Mouse (Mus musculus): ENCODE data around the gene Pars2. TPM values are rescaled to one million over a fixed set of nuclear protein-coding genes. Genes with fewer than 3 reads are reported as not detected.

The Pars2 gene
- polyA plus RNA-seq, 1 experiment: 4.7 TPM

DNA sequence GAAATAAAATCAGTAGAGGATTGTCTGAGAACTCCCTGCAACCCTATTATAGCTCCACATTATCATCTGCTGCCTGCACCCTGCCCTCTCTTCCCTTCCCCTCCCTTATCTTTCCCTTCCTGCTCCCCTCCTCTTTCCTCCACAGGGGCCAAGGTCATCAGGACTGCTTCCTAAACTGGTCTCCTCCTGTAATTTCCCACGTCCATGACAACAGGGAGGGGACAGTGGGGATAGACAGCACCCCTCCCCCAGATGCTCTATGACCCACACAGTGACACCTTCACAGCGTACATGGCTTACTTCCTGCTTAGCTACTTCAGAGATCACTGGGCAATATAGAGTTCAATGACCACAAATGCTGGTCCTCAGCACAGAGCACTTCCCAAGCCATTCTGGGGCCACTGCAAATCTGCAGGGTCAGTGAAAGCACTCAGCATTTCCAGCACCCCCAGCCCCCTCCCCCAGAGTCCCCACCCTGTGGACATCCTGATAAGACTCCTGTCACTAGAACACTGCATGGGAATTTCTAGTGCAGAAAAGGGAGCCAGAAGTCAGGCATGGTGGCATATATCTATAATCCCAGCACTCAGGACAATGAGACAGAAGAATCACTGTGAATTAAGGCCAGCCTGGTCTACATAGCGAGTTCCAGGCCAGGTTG, 37.9 kb downstream of the Pars2 start:
- TF ChIP-seq MYOG (IDR thresholded peaks at IDR 0.05; ENCODE audit: control insufficient read depth in 1 of 3, insufficient read depth in 1 of 3, insufficient read length in 2 of 3, low read depth in 2 of 3): no peak
- no peak for TF ChIP-seq E2F4 (IDR thresholded peaks at IDR 0.05; ENCODE audit: insufficient read depth)
- TF ChIP-seq SRF (IDR thresholded peaks at IDR 0.05; ENCODE audit: control insufficient read depth, insufficient read length, low read depth): no peak
- no peaks in the 10 kb centered on the region for H3K36me3 ChIP-seq (ENCODE audit: control insufficient read depth, insufficient read depth)
- H3K79me2 ChIP-seq (ENCODE audit: control insufficient read depth, insufficient read depth): no peaks in the 10 kb centered on the region
- no peak overlapping the region for H3K4me3 ChIP-seq
- no peak overlapping the region for H3ac ChIP-seq (ENCODE audit: control insufficient read depth, insufficient read length)
- H3K4me2 ChIP-seq (ENCODE audit: low read depth): no peak overlapping the region
- H3K27me3 ChIP-seq (ENCODE audit: control insufficient read depth, insufficient read depth, insufficient read length): peaks cover 27% of the 10 kb centered on the region

DNA sequence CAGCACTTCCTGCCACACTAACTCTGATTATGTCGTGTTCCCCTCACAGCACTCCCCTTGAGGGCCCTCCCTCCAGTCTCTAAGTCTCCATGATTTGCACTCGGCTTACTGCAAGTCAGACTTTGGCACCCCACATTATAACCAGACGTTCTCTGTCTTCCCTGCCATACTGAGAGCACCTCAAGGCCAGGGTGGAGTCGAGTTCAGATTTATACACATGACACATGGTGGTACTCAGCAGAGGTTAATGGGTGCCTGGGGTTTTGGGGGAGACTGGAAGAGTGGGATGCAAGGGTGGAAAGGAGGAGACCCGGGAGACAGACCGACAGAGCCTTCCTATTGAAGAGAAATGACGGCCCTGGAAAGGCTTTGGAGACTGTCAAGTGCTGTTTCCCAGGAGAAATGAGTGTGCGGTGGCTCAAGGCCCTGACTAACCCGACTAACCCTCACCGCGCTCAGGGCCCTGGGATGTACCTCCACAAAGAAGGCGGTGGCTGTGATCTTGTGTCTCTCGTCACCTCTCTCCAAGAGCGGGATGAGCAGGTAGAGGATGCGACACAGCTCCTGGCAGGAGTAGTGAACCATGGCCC, 43.1 kb downstream of the Pars2 start:
- Histone ChIP-seq H3ac (ENCODE audit: control insufficient read depth, insufficient read length) (no peak overlapping the region), H3K36me3 (ENCODE audit: control insufficient read depth, insufficient read depth) (no peaks in the 10 kb centered on the region), H3K27me3 (ENCODE audit: control insufficient read depth, insufficient read depth, insufficient read length) (peaks cover 43% of the 10 kb centered on the region), H3K4me3 (no peak overlapping the region), H3K4me2 (ENCODE audit: low read depth) (no peak overlapping the region), H3K79me2 (ENCODE audit: control insufficient read depth, insufficient read depth) (no peaks in the 10 kb centered on the region)
- TF ChIP-seq REST (IDR thresholded peaks at IDR 0.05; ENCODE audit: insufficient read depth, insufficient read length): no peak
- TF ChIP-seq E2F4 (IDR thresholded peaks at IDR 0.05; ENCODE audit: insufficient read depth): no peak
- no peak for TF ChIP-seq POLR2A (IDR thresholded peaks at IDR 0.05; ENCODE audit: insufficient read length, low read depth)
- no peak for TF ChIP-seq MYOD1 (IDR thresholded peaks at IDR 0.05; ENCODE audit: control insufficient read depth in 1 of 3, insufficient read length in 2 of 3, low read depth in 2 of 3)
- TF ChIP-seq POLR2AphosphoS2 (IDR thresholded peaks at IDR 0.05; ENCODE audit: insufficient read length, low read depth): no peak
- no peak for TF ChIP-seq SRF (IDR thresholded peaks at IDR 0.05; ENCODE audit: control insufficient read depth, insufficient read length, low read depth)
- TF ChIP-seq MAX (IDR thresholded peaks at IDR 0.05; ENCODE audit: low read depth): no peak
- no peak for TF ChIP-seq USF1 (IDR thresholded peaks at IDR 0.05; ENCODE audit: low read depth)
- TF ChIP-seq TCF12 (IDR thresholded peaks at IDR 0.05; ENCODE audit: insufficient read depth, poor library complexity, severe bottlenecking): no peak
- no peak for TF ChIP-seq TCF3 (IDR thresholded peaks at IDR 0.05; ENCODE audit: insufficient read length, low read depth)
- no peak for TF ChIP-seq MYOG (IDR thresholded peaks at IDR 0.05; ENCODE audit: control insufficient read depth in 1 of 3, insufficient read depth in 1 of 3, insufficient read length in 2 of 3, low read depth in 2 of 3)
- TF ChIP-seq CEBPB (IDR thresholded peaks at IDR 0.05; ENCODE audit: insufficient read depth, poor library complexity, severe bottlenecking): no peak

DNA sequence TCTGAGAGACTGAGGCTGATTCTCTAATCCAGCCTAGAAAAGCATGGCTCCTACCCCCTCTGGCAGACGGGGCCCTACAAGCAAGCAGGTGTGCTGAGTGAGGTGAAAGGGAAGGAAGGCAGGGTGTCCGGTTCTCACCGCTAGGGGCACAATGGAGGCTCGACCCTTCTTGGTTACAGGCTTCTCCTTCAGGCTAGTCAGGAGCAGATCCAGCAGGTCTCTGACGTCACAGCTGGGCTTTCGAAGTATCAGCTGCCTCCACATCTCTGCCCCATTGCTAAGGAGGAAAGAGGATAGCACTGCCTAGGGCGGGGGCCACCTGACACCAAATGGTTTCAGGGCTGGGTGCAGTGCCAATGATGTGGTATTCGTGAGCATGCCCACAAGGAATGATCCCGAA, 49.1 kb downstream of the Pars2 start:
- H3K36me3 ChIP-seq (ENCODE audit: control insufficient read depth, insufficient read depth): no peaks in the 10 kb centered on the region
- no peak overlapping the region for H3ac ChIP-seq (ENCODE audit: control insufficient read depth, insufficient read length)
- TF ChIP-seq TCF3 (IDR thresholded peaks at IDR 0.05; ENCODE audit: insufficient read length, low read depth) (no peak), TCF12 (IDR thresholded peaks at IDR 0.05; ENCODE audit: insufficient read depth, poor library complexity, severe bottlenecking) (no peak), E2F4 (IDR thresholded peaks at IDR 0.05; ENCODE audit: insufficient read depth) (no peak), MYOG (IDR thresholded peaks at IDR 0.05; ENCODE audit: control insufficient read depth in 1 of 3, insufficient read depth in 1 of 3, insufficient read length in 2 of 3, low read depth in 2 of 3) (no peak), MAX (IDR thresholded peaks at IDR 0.05; ENCODE audit: low read depth) (no peak), POLR2AphosphoS2 (IDR thresholded peaks at IDR 0.05; ENCODE audit: insufficient read length, low read depth) (no peak), SRF (IDR thresholded peaks at IDR 0.05; ENCODE audit: control insufficient read depth, insufficient read length, low read depth) (no peak), POLR2A (IDR thresholded peaks at IDR 0.05; ENCODE audit: insufficient read length, low read depth) (no peak), CEBPB (IDR thresholded peaks at IDR 0.05; ENCODE audit: insufficient read depth, poor library complexity, severe bottlenecking) (no peak), MYOD1 (IDR thresholded peaks at IDR 0.05; ENCODE audit: control insufficient read depth in 1 of 3, insufficient read length in 2 of 3, low read depth in 2 of 3) (no peak), REST (IDR thresholded peaks at IDR 0.05; ENCODE audit: insufficient read depth, insufficient read length) (no peak), USF1 (IDR thresholded peaks at IDR 0.05; ENCODE audit: low read depth) (no peak)
- peaks cover 51% of the 10 kb centered on the region for H3K27me3 ChIP-seq (ENCODE audit: control insufficient read depth, insufficient read depth, insufficient read length)
- no peak overlapping the region for H3K4me2 ChIP-seq (ENCODE audit: low read depth)
- no peak overlapping the region for H3K4me3 ChIP-seq
- no peaks in the 10 kb centered on the region for H3K79me2 ChIP-seq (ENCODE audit: control insufficient read depth, insufficient read depth)

DNA sequence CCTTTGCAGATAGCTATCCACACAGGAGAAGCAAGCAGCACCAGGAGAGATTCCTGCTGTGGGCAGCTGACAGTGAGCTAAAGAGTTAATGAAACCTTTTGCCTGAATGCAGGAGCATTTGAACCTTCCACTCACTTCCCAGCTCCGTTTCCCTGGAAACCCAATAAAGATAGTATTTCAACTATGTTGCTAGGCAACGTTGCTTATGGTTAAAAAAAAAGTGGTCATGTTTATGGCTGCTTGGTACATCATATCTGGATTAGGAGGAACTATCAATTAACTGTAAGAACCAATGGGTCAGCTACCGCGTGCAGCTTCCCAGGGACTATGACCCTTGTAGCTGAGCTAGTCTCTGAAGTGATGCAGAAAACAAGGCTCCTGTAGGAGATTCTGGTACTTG, 49.9 kb downstream of the Pars2 start:
- Histone ChIP-seq H3ac (ENCODE audit: control insufficient read depth, insufficient read length) (no peak overlapping the region), H3K4me2 (ENCODE audit: low read depth) (no peak overlapping the region), H3K36me3 (ENCODE audit: control insufficient read depth, insufficient read depth) (no peaks in the 10 kb centered on the region), H3K79me2 (ENCODE audit: control insufficient read depth, insufficient read depth) (no peaks in the 10 kb centered on the region), H3K4me3 (no peak overlapping the region), H3K27me3 (ENCODE audit: control insufficient read depth, insufficient read depth, insufficient read length) (peaks cover 51% of the 10 kb centered on the region)
- TF ChIP-seq REST (IDR thresholded peaks at IDR 0.05; ENCODE audit: insufficient read depth, insufficient read length) (no peak), POLR2AphosphoS2 (IDR thresholded peaks at IDR 0.05; ENCODE audit: insufficient read length, low read depth) (no peak), POLR2A (IDR thresholded peaks at IDR 0.05; ENCODE audit: insufficient read length, low read depth) (no peak), MAX (IDR thresholded peaks at IDR 0.05; ENCODE audit: low read depth) (no peak), E2F4 (IDR thresholded peaks at IDR 0.05; ENCODE audit: insufficient read depth) (no peak), TCF12 (IDR thresholded peaks at IDR 0.05; ENCODE audit: insufficient read depth, poor library complexity, severe bottlenecking) (no peak), MYOD1 (IDR thresholded peaks at IDR 0.05; ENCODE audit: control insufficient read depth in 1 of 3, insufficient read length in 2 of 3, low read depth in 2 of 3) (no peak), MYOG (IDR thresholded peaks at IDR 0.05; ENCODE audit: control insufficient read depth in 1 of 3, insufficient read depth in 1 of 3, insufficient read length in 2 of 3, low read depth in 2 of 3) (no peak), TCF3 (IDR thresholded peaks at IDR 0.05; ENCODE audit: insufficient read length, low read depth) (no peak), CEBPB (IDR thresholded peaks at IDR 0.05; ENCODE audit: insufficient read depth, poor library complexity, severe bottlenecking) (no peak), USF1 (IDR thresholded peaks at IDR 0.05; ENCODE audit: low read depth) (no peak), SRF (IDR thresholded peaks at IDR 0.05; ENCODE audit: control insufficient read depth, insufficient read length, low read depth) (no peak)
